Mouse (Mus musculus) olfactory bulb, adult 2 months (tissue): ENCODE measurements around the gene Erc2. TPM values are rescaled to one million over a fixed set of nuclear protein-coding genes. Genes with fewer than 3 reads are reported as not detected.

Source experiments
- H3K27ac ChIP-seq: fragments of 200-500 bp; 2 replicates; pipeline ENCODE4 v1.5.1; 2012; ENCODE audit warnings: low read depth, low read length; ENCODE audit not compliant: insufficient read depth
- H3K4me1 ChIP-seq: fragments of 200-500 bp; 2 replicates; pipeline ENCODE4 v1.6.1; 2012; ENCODE audit warnings: low read length; ENCODE audit not compliant: control insufficient read depth, insufficient read depth
- H3K4me3 ChIP-seq: fragments of 200-500 bp; 2 replicates; pipeline ENCODE4 v1.5.1; 2012; ENCODE audit warnings: mild to moderate bottlenecking, low read depth, low read length, moderate library complexity; ENCODE audit not compliant: insufficient read depth
- CTCF ChIP-seq: fragments of 200-500 bp; IDR thresholded peaks from 2 replicates; pipeline ENCODE4 v1.5.1; 2012; ENCODE audit warnings: low read depth, mild to moderate bottlenecking, low read length, moderate library complexity; ENCODE audit not compliant: insufficient read depth
- POLR2A ChIP-seq: fragments of 200-500 bp; IDR thresholded peaks from 2 replicates; pipeline ENCODE4 v1.6.1; 2012; ENCODE audit warnings: mild to moderate bottlenecking, low read depth, low read length, moderate library complexity; ENCODE audit not compliant: insufficient read depth
- WGBS: fragments of 180-500 bp; shearing (Covaris S2); methylation state at CpG from one replicate; pipeline ENCODE4 v1.1.7; 2018; 5-methylcytosine and 5-hydroxymethylcytosine counted together
- polyA plus RNA-seq: library from polyadenylated mRNA; stranded (reverse); fragments of >200 nt; gene quantifications from 2 replicates; pipeline ENCODE4 v1.2.4, GENCODE M21; 2012; ENCODE audit warnings: low replicate concordance; ENCODE audit not compliant: missing spikeins, insufficient read depth, insufficient read length

Gene Erc2
- polyA plus RNA-seq, 1 experiment: not detected

- TF ChIP-seq CTCF (no peak), POLR2A (no peak)
- Histone ChIP-seq H3K4me1 (no peaks in the 10 kb centered on the region), H3K4me3 (no peak overlapping the region), H3K27ac (no peak overlapping the region)
- WGBS: 94% methylated on average over 4 of the region's 4 CpGs
Measured at GRCm38 (mm10) chr14:28173736-28174135, 551.5 kb downstream of the Erc2 start.

- 71% methylated on average over 4 of the region's 4 CpGs for WGBS
- Histone ChIP-seq H3K4me1 (no peaks in the 10 kb centered on the region), H3K27ac (no peak overlapping the region), H3K4me3 (no peak overlapping the region)
- TF ChIP-seq POLR2A (no peak), CTCF (no peak)
Measured at GRCm38 (mm10) chr14:28181070-28181825, 559.0 kb downstream of the Erc2 start.

- H3K4me3 ChIP-seq: no peak overlapping the region
- no peak for TF ChIP-seq POLR2A
- no peak for TF ChIP-seq CTCF
- no peak overlapping the region for H3K27ac ChIP-seq
- WGBS: 63% methylated on average over 8 of the region's 8 CpGs
- H3K4me1 ChIP-seq: no peaks in the 10 kb centered on the region
Measured at GRCm38 (mm10) chr14:28192711-28193364, 570.6 kb downstream of the Erc2 start.

GRCm38 (mm10) chr14:28203874-28204273 lies 581.6 kb downstream of the Erc2 start:
- H3K4me1 ChIP-seq: no peaks in the 10 kb centered on the region; the same call in 1 of the 2 replicates
- H3K4me3 ChIP-seq: no peak overlapping the region
- TF ChIP-seq POLR2A (no peak), CTCF (no peak)
- WGBS: 64% methylated on average over 4 of the region's 4 CpGs
- no peak overlapping the region for H3K27ac ChIP-seq

GRCm38 (mm10) chr14:28206303-28206702 lies 584.1 kb downstream of the Erc2 start:
- WGBS: 76% methylated on average over 2 of the region's 2 CpGs
- Histone ChIP-seq H3K4me1 (no peaks in the 10 kb centered on the region; the same call in 1 of the 2 replicates), H3K27ac (no peak overlapping the region), H3K4me3 (no peak overlapping the region)
- TF ChIP-seq POLR2A (no peak), CTCF (no peak)

- H3K27ac ChIP-seq: no peak overlapping the region
- H3K4me1 ChIP-seq: no peaks in the 10 kb centered on the region
- 76% methylated on average over 6 of the region's 6 CpGs for WGBS
- TF ChIP-seq CTCF (no peak), POLR2A (no peak)
- no peak overlapping the region for H3K4me3 ChIP-seq
Measured at GRCm38 (mm10) chr14:28225550-28225949, 603.3 kb downstream of the Erc2 start.

- H3K27ac ChIP-seq: no peak overlapping the region
- 61% methylated on average over 6 of the region's 6 CpGs for WGBS
- H3K4me3 ChIP-seq: no peak overlapping the region
- H3K4me1 ChIP-seq: no peaks in the 10 kb centered on the region
- no peak for TF ChIP-seq CTCF
- no peak for TF ChIP-seq POLR2A
Measured at GRCm38 (mm10) chr14:28230563-28230962, 608.3 kb downstream of the Erc2 start.

- 70% methylated on average over 2 of the region's 2 CpGs for WGBS
- no peak overlapping the region for H3K27ac ChIP-seq
- H3K4me1 ChIP-seq: no peaks in the 10 kb centered on the region
- TF ChIP-seq CTCF: no peak
- TF ChIP-seq POLR2A: no peak
- H3K4me3 ChIP-seq: no peak overlapping the region
Measured at GRCm38 (mm10) chr14:28231241-28231640, 609.0 kb downstream of the Erc2 start.

- WGBS: 96% methylated on average over 9 of the region's 9 CpGs
- TF ChIP-seq POLR2A: no peak
- no peak for TF ChIP-seq CTCF
- Histone ChIP-seq H3K4me1 (no peaks in the 10 kb centered on the region), H3K27ac (no peak overlapping the region), H3K4me3 (no peak overlapping the region)
Measured at GRCm38 (mm10) chr14:28238336-28239048, 616.3 kb downstream of the Erc2 start.
